Mouse (Mus musculus): ENCODE measurements around the gene Gm45713.
"Not testable (repeated sequence)": the region's sequence is repeated elsewhere in the genome, so short reads cannot be mapped to it uniquely, and the experiment has no call there.

Gm45713 gene

GRCm38 (mm10) chr7:45144368-45145174, 8.5 kb upstream of the Gm45713 start:
- no peak for DNase-seq (ENCODE audit: low read depth, low spot score)

- no peak for DNase-seq (ENCODE audit: low read depth, low spot score)
Measured at GRCm38 (mm10) chr7:45141914-45142313, 5.9 kb upstream of the Gm45713 start.

GRCm38 (mm10) chr7:45141319-45141718, 5.3 kb upstream of the Gm45713 start:
- DNase-seq (ENCODE audit: low read depth, low spot score): no peak

GRCm38 (mm10) chr7:45139904-45140723, 4.1 kb upstream of the Gm45713 start:
- no peak for DNase-seq (ENCODE audit: low read depth, low spot score)

- no peak for DNase-seq (ENCODE audit: low read depth, low spot score)
Measured at GRCm38 (mm10) chr7:45138403-45138802, 2.4 kb upstream of the Gm45713 start.

- DNase-seq (ENCODE audit: low read depth, low spot score): no peak
Measured at GRCm38 (mm10) chr7:45137171-45138006, 1.4 kb upstream of the Gm45713 start.

- DNase-seq (ENCODE audit: low read depth, low spot score): no peak
Measured at GRCm38 (mm10) chr7:45135370-45135769, 661 bp downstream of the Gm45713 start.

- no peak for DNase-seq (ENCODE audit: low read depth, low spot score)
Measured at GRCm38 (mm10) chr7:45134544-45135026, 1.4 kb downstream of the Gm45713 start.

GRCm38 (mm10) chr7:45133446-45134159, 2.4 kb downstream of the Gm45713 start:
- no peak for DNase-seq (ENCODE audit: low read depth, low spot score)

GRCm38 (mm10) chr7:45131850-45132249, 4.2 kb downstream of the Gm45713 start:
- no peak for DNase-seq (ENCODE audit: low read depth, low spot score)

GRCm38 (mm10) chr7:45129776-45130512, 6.1 kb downstream of the Gm45713 start:
- DNase-seq (ENCODE audit: low read depth, low spot score): no peak

- DNase-seq (ENCODE audit: low read depth, low spot score): no peak
Measured at GRCm38 (mm10) chr7:45129318-45129717, 6.7 kb downstream of the Gm45713 start.

- peak; percentile 99 for DNase-seq (ENCODE audit: low read depth, low spot score)
Measured at GRCm38 (mm10) chr7:45128624-45129246, 7.3 kb downstream of the Gm45713 start, which contains the start of gene Rpl13a. Gene Rpl13a (minus strand): TSS chr7:45128761.

- DNase-seq (ENCODE audit: low read depth, low spot score): no peak
Measured at GRCm38 (mm10) chr7:45127700-45128224, 8.3 kb downstream of the Gm45713 start.

- DNase-seq (ENCODE audit: low read depth, low spot score): no peak
Measured at GRCm38 (mm10) chr7:45126844-45127699, 9.0 kb downstream of the Gm45713 start.

- no peak for DNase-seq (ENCODE audit: low read depth, low spot score)
Measured at GRCm38 (mm10) chr7:45126147-45126843, 9.7 kb downstream of the Gm45713 start.

- DNase-seq (ENCODE audit: low read depth, low spot score): not testable (repeated sequence)
Measured at GRCm38 (mm10) chr7:45125649-45126048, 10.4 kb downstream of the Gm45713 start.

GRCm38 (mm10) chr7:45125144-45125600, 10.9 kb downstream of the Gm45713 start:
- DNase-seq (ENCODE audit: low read depth, low spot score): no peak
